Mouse (Mus musculus) midbrain, embryonic 13.5 days (tissue): ENCODE data around the gene Ift52. TPM values are rescaled to one million over a fixed set of nuclear protein-coding genes. Genes with fewer than 3 reads are reported as not detected.

ENCODE experiments used
- ATAC-seq: fragments of 200-750 bp; cut with Nextera tagmentation; 2 replicates; pipeline ENCODE4 v1.8.0; 2017; ENCODE audit warnings: mild to moderate bottlenecking, moderate TSS enrichment, moderate library complexity
- H3K27ac ChIP-seq: fragments of 300-500 bp; sonication (generic); 2 replicates; pipeline ENCODE4 v1.5.1; 2015; ENCODE audit warnings: inconsistent platforms, mild to moderate bottlenecking, moderate library complexity
- H3K27me3 ChIP-seq: fragments of 300-500 bp; sonication (generic); 2 replicates; pipeline ENCODE4 v1.6.1; 2015; ENCODE audit warnings: mild to moderate bottlenecking, inconsistent platforms
- H3K36me3 ChIP-seq: fragments of 300-500 bp; sonication (generic); 2 replicates; pipeline ENCODE4 v1.6.1; 2015; ENCODE audit warnings: mild to moderate bottlenecking, inconsistent platforms
- H3K4me1 ChIP-seq: fragments of 300-500 bp; sonication (generic); replicated peaks from 2 replicates; pipeline ENCODE4 v1.6.1; 2015; ENCODE audit warnings: inconsistent platforms
- H3K4me2 ChIP-seq: fragments of 300-500 bp; sonication (generic); replicated peaks from 2 replicates; pipeline ENCODE4 v1.6.1; 2015; ENCODE audit warnings: moderate library complexity, mild to moderate bottlenecking, inconsistent platforms
- H3K4me3 ChIP-seq: fragments of 300-500 bp; sonication (generic); replicated peaks from 2 replicates; pipeline ENCODE4 v1.5.1; 2015; ENCODE audit warnings: mild to moderate bottlenecking, inconsistent platforms
- H3K9ac ChIP-seq: fragments of 300-500 bp; sonication (generic); replicated peaks from 2 replicates; pipeline ENCODE4 v1.6.1; 2015; ENCODE audit warnings: mild to moderate bottlenecking, inconsistent platforms
- H3K9me3 ChIP-seq: fragments of 300-500 bp; sonication (generic); 2 replicates; pipeline ENCODE4 v1.6.1; 2016; ENCODE audit warnings: mild to moderate bottlenecking, inconsistent platforms
- WGBS: fragments of 180-500 bp; shearing (Covaris S2); methylation state at CpG from one replicate; pipeline ENCODE4 v1.1.7; 2015; 5-methylcytosine and 5-hydroxymethylcytosine counted together
- polyA plus RNA-seq: library from polyadenylated mRNA; unstranded; fragments of >200 nt; fragmentation: Nextera tagmentation; extraction: Ambion mirVana; gene quantifications from 2 replicates; pipeline ENCODE4 v1.2.1, GENCODE M21; 2015

Ift52 gene
- polyA plus RNA-seq, 1 experiment from 2014 or later: 47.0 TPM

DNA sequence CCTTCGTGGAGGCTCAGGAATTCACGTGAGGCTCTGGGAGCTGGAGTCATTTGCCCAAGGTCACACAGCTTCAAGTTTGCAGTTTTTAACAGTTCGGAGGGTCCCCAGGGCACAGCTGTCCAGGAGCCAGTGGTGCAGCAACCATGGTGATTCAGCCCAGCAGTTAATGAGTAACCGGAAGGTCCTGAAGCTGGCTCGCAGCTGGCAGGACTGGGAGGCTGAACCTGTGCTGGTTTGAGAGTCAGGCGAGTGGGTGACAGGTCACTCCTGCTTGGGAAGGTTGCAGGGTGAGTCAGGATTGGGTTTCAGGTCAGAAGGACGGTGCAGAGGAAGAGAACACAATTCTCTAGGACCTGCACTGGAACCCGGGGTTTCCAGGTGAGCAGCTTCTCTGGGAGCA is 29.9 kb upstream of the Ift52 start, which contains the start of gene Sgk2:
Sgk2 (plus strand) TSS at position 113 of the 400 bp plus-strand sequence.
- Histone ChIP-seq H3K9ac (no peak within 1 kb of the TSS), H3K4me1 (no peaks in the 10 kb centered on the region), H3K9me3 (no peaks in the 10 kb centered on the region), H3K36me3 (no peaks in the 10 kb centered on the region), H3K27ac (no peak within 1 kb of the TSS), H3K4me3 (no peak within 1 kb of the TSS), H3K27me3 (no peaks in the 10 kb centered on the region; the same call in 1 of the 2 replicates), H3K4me2 (no peak within 1 kb of the TSS)
- 72% methylated on average over 8 of the region's 8 CpGs for WGBS
- no peak for ATAC-seq

- H3K9me3 ChIP-seq: no peaks in the 10 kb centered on the region
- H3K4me2 ChIP-seq: no peak overlapping the region
- H3K36me3 ChIP-seq: no peaks in the 10 kb centered on the region
- 89% methylated on average over 4 of the region's 4 CpGs for WGBS
- no peak overlapping the region for H3K27ac ChIP-seq
- no peak overlapping the region for H3K4me3 ChIP-seq
- ATAC-seq: no peak
- no peak overlapping the region for H3K9ac ChIP-seq
- H3K27me3 ChIP-seq: no peaks in the 10 kb centered on the region; the same call in 1 of the 2 replicates
- no peaks in the 10 kb centered on the region for H3K4me1 ChIP-seq
These were observed 28.9 kb upstream of the Ift52 start for GRCm38 (mm10) chr2:162988235-162988634.

- Histone ChIP-seq H3K4me2 (no peak overlapping the region), H3K4me3 (no peak overlapping the region), H3K4me1 (no peaks in the 10 kb centered on the region), H3K27ac (no peak overlapping the region), H3K9ac (no peak overlapping the region), H3K27me3 (no peaks in the 10 kb centered on the region; the same call in 1 of the 2 replicates), H3K36me3 (no peaks in the 10 kb centered on the region), H3K9me3 (no peaks in the 10 kb centered on the region)
- WGBS: 28% methylated on average over 6 of the region's 6 CpGs
- no peak for ATAC-seq
These were observed 25.6 kb upstream of the Ift52 start for GRCm38 (mm10) chr2:162991394-162992083.

DNA sequence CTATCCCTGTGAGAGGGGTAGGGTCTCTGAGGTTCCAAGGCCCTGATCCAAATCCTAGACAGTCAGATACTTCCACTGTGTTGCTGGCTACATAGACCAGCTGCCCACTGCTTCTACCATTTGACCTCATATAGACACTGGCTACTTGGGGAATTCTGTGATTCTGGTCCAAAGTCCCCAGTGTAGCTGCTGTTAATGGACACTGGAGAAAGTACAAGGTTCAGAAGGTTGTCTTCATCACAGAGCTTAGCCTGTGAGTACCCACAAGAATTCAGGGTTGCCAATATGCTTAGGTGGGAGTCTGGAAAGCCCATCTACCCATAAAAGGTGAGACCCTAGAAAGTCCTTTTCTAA is 25.1 kb upstream of the Ift52 start:
- H3K9ac ChIP-seq: no peak overlapping the region
- no peaks in the 10 kb centered on the region for H3K9me3 ChIP-seq
- no peak overlapping the region for H3K4me3 ChIP-seq
- ATAC-seq: no peak
- H3K4me1 ChIP-seq: no peaks in the 10 kb centered on the region
- H3K27me3 ChIP-seq: no peaks in the 10 kb centered on the region; the same call in 1 of the 2 replicates
- H3K36me3 ChIP-seq: no peaks in the 10 kb centered on the region
- H3K4me2 ChIP-seq: no peak overlapping the region
- no peak overlapping the region for H3K27ac ChIP-seq

GRCm38 (mm10) chr2:162993881-162994616 is 23.1 kb upstream of the Ift52 start:
- Histone ChIP-seq H3K4me2 (no peak overlapping the region), H3K4me1 (peaks cover 4% of the 10 kb centered on the region; the same call in 1 of the 2 replicates), H3K27me3 (no peaks in the 10 kb centered on the region; the same call in 1 of the 2 replicates), H3K9ac (no peak overlapping the region), H3K27ac (no peak overlapping the region), H3K4me3 (no peak overlapping the region), H3K9me3 (no peaks in the 10 kb centered on the region), H3K36me3 (no peaks in the 10 kb centered on the region)
- WGBS: 79% methylated on average over 9 of the region's 9 CpGs
- ATAC-seq: no peak

GRCm38 (mm10) chr2:162998528-162999230 is 18.5 kb upstream of the Ift52 start:
- peak; percentile 78 for ATAC-seq
- 33% methylated on average over 18 of the region's 18 CpGs for WGBS

DNA sequence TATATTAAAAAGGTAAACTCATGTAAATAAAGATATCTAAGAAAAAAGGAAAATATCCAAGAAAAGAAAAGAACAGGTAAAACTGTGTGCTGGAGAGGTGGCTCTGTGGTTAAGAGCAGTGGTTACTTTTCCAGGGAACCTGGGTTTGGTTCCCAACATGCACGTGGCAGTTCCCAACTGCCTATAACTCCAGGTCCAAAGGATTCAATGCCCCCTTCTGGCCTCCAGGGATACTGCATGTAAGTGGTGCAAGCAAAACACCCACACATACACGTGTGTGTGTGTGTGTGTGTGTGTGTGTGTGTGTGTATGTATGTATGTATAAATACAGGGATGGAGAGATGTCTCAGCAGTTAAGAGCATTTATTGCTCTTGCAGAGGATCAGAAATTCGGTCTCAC is 17.4 kb upstream of the Ift52 start:
- H3K4me2 ChIP-seq: no peak overlapping the region

More at GRCm38 (mm10) chr2:162998528-162999230, 18.5 kb upstream of the Ift52 start:
- Histone ChIP-seq H3K9me3 (no peaks in the 10 kb centered on the region), H3K4me1 (peaks cover 5% of the 10 kb centered on the region; the same call in 1 of the 2 replicates), H3K27ac (no peak overlapping the region), H3K4me2 (peak overlapping the region; percentile 41), H3K4me3 (peak overlapping the region; percentile 5; the same call in 1 of the 2 replicates), H3K36me3 (no peaks in the 10 kb centered on the region), H3K9ac (no peak overlapping the region), H3K27me3 (0 out of 2 replicates have a peak, but pooled peaks cover 5% of the 10 kb centered on the region)

GRCm38 (mm10) chr2:163001071-163001470 is 16.1 kb upstream of the Ift52 start:
- 89% methylated on average over 1 of the region's 1 CpGs for WGBS
- no peak for ATAC-seq

More for the DNA sequence above, 17.4 kb upstream of the Ift52 start:
- Histone ChIP-seq H3K4me3 (no peak overlapping the region), H3K27me3 (0 out of 2 replicates have a peak, but pooled peaks cover 5% of the 10 kb centered on the region), H3K36me3 (no peaks in the 10 kb centered on the region), H3K27ac (no peak overlapping the region), H3K9me3 (no peaks in the 10 kb centered on the region), H3K4me1 (peaks cover 5% of the 10 kb centered on the region; the same call in 1 of the 2 replicates), H3K9ac (no peak overlapping the region)
- 37% methylated on average over 3 of the region's 3 CpGs for WGBS
- ATAC-seq: no peak

GRCm38 (mm10) chr2:163007299-163007698 is 9.9 kb upstream of the Ift52 start:
- no peak for ATAC-seq
- Histone ChIP-seq H3K27ac (no peak overlapping the region), H3K4me1 (no peaks in the 10 kb centered on the region), H3K4me3 (no peak overlapping the region), H3K9ac (no peak overlapping the region), H3K36me3 (no peaks in the 10 kb centered on the region), H3K27me3 (no peaks in the 10 kb centered on the region), H3K9me3 (no peaks in the 10 kb centered on the region), H3K4me2 (no peak overlapping the region)
- WGBS: 82% methylated on average over 4 of the region's 4 CpGs

More at GRCm38 (mm10) chr2:163001071-163001470, 16.1 kb upstream of the Ift52 start:
- no peak overlapping the region for H3K4me3 ChIP-seq
- no peaks in the 10 kb centered on the region for H3K36me3 ChIP-seq
- 0 out of 2 replicates have a peak, but pooled peaks cover 5% of the 10 kb centered on the region for H3K27me3 ChIP-seq
- no peak overlapping the region for H3K27ac ChIP-seq
- peaks cover 5% of the 10 kb centered on the region; the same call in 1 of the 2 replicates for H3K4me1 ChIP-seq
- no peaks in the 10 kb centered on the region for H3K9me3 ChIP-seq
- H3K9ac ChIP-seq: no peak overlapping the region
- H3K4me2 ChIP-seq: no peak overlapping the region

- Histone ChIP-seq H3K27me3 (no peaks in the 10 kb centered on the region), H3K27ac (no peak overlapping the region), H3K4me2 (no peak overlapping the region), H3K9me3 (no peaks in the 10 kb centered on the region), H3K9ac (no peak overlapping the region), H3K4me3 (no peak overlapping the region), H3K4me1 (no peaks in the 10 kb centered on the region), H3K36me3 (peaks cover 93% of the 10 kb centered on the region)
- WGBS: 91% methylated on average over 5 of the region's 5 CpGs
- ATAC-seq: no peak
These were observed 14.1 kb downstream of the Ift52 start for GRCm38 (mm10) chr2:163031289-163031688.

DNA sequence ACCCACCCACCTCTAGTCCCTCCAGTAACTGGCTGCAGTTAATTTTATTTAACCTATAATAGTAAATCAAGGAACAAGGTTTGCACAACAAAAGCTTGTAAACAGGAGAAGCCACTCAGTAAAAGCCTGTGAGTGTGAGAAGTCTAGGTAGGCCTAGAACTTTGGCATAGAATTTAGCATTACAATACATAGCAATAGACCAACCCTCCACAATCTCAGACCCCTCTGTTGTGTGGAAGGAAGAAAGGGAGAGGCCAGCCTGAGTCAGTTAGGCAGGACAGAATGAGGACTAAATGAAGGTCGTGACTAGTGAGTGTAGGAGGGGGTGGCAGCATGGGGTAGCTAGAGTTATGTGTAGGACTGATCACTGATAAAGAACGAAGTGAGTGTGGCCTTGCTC is 14.6 kb downstream of the Ift52 start:
- Histone ChIP-seq H3K9me3 (no peaks in the 10 kb centered on the region), H3K4me3 (no peak overlapping the region), H3K4me2 (no peak overlapping the region), H3K36me3 (peaks cover 93% of the 10 kb centered on the region), H3K9ac (no peak overlapping the region), H3K27me3 (no peaks in the 10 kb centered on the region), H3K27ac (no peak overlapping the region), H3K4me1 (no peaks in the 10 kb centered on the region)
- 89% methylated on average over 2 of the region's 2 CpGs for WGBS
- ATAC-seq: no peak

- H3K4me2 ChIP-seq: no peak overlapping the region
- WGBS: 37% methylated on average over 4 of the region's 4 CpGs
- no peaks in the 10 kb centered on the region for H3K27me3 ChIP-seq
- H3K9me3 ChIP-seq: no peaks in the 10 kb centered on the region
- no peak overlapping the region for H3K9ac ChIP-seq
- H3K4me3 ChIP-seq: no peak overlapping the region
- ATAC-seq: no peak
- no peak overlapping the region for H3K27ac ChIP-seq
- H3K36me3 ChIP-seq: peaks cover 92% of the 10 kb centered on the region
- H3K4me1 ChIP-seq: no peaks in the 10 kb centered on the region
These were observed 15.5 kb downstream of the Ift52 start for GRCm38 (mm10) chr2:163032622-163033021.
